Mouse (Mus musculus): Measurements from ENCODE around the gene Mllt1. TPM values are rescaled to one million over a fixed set of nuclear protein-coding genes. Genes with fewer than 3 reads are reported as not detected.

Mllt1 gene
- polyA plus RNA-seq (2012; ENCODE audit: insufficient read depth, low replicate concordance): 43.2 and 95.7 TPM in 2 replicates

DNA sequence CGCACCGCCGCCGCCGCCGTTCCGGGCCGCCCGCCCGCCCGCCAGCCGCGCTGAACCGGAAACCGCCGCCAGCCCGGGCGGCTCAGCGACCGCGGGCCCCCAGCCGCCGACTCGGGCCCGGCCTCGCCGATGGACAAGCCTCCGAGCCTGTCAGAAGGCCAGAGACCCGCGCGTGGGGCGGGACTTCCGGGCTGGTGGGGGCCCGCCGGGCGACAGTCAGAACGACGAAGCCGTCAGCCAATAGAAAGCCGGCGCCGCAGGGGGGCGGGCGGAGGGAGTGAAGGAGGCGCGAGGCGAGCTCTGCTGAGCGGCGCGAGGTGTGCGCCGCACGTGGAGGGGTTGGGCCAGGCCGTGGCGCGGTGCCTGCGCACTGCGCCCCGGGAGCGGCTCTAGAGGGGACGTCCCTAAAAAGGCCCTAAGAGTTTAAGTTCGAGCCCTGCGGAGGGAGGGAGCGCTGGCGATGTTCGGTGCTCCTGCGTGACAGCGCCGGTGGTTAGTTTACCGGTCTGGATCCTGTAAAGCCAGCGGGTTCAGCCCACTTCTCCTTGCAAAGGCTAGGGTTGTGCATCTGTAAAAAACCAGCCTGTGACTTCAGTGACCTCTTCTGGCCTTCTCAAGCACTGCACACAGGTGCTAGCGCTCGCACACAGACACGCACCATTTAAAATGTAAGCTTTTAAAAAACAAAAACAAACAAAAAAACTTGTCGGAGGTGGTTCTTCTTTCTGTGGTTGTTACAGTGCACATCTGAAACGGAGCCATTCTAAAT, at the start of gene Mllt1:
Gene Mllt1 (minus strand): TSS at position 53 of the 769 bp plus-strand sequence.
- no peak for TF ChIP-seq GATA1 (IDR thresholded peaks at IDR 0.05; ENCODE audit: borderline replicate concordance, low read length)
- no peak for TF ChIP-seq FLI1 (IDR thresholded peaks at IDR 0.05; ENCODE audit: low read length)
- Histone ChIP-seq H3K4me3 (replicated peaks) (peak within 1 kb of the TSS; percentile 97), H3K9me3 (peaks cover 14% of the 10 kb centered on the region), H3K27me3 (replicated peaks) (peaks cover 11% of the 10 kb centered on the region), H3K4me1 (peaks cover 55% of the 10 kb centered on the region), H3K36me3 (replicated peaks; ENCODE audit: low read length) (peaks cover 6% of the 10 kb centered on the region)

DNA sequence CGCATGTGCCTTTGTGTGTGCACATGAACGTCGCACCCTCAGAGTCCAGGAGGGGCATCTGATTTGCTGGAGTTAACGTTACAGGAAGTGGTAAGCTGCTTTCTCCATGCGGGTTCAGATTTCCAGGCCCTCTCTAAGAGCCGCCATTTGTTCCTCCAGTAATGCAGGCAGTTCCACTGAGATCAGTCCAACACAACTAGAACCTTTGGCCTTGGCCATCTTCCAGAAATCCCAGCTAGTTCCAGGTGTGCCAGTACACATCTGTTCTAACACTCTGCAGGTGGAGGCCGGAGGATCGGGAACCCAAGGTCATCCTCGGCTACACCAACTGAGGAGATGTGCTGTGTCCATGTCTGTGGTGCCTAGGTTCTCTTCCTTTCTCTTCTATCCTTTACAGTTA, 49.7 kb upstream of the Mllt1 start:
- Histone ChIP-seq H3K9me3 (no peaks in the 10 kb centered on the region), H3K36me3 (replicated peaks; ENCODE audit: low read length) (no peaks in the 10 kb centered on the region), H3K4me1 (peaks cover 25% of the 10 kb centered on the region), H3K27me3 (replicated peaks) (peaks cover 11% of the 10 kb centered on the region), H3K4me3 (replicated peaks) (no peak overlapping the region)
- TF ChIP-seq FLI1 (IDR thresholded peaks at IDR 0.05; ENCODE audit: low read length): no peak
- TF ChIP-seq GATA1 (IDR thresholded peaks at IDR 0.05; ENCODE audit: borderline replicate concordance, low read length): no peak

GRCm38 (mm10) chr17:56982013-56982412, 46.8 kb upstream of the Mllt1 start, which contains the start of gene Acer1:
TSS of gene Acer1 (minus strand) at chr17:56982126.
- TF ChIP-seq GATA1 (IDR thresholded peaks at IDR 0.05; ENCODE audit: borderline replicate concordance, low read length) (no peak), FLI1 (IDR thresholded peaks at IDR 0.05; ENCODE audit: low read length) (no peak)

DNA sequence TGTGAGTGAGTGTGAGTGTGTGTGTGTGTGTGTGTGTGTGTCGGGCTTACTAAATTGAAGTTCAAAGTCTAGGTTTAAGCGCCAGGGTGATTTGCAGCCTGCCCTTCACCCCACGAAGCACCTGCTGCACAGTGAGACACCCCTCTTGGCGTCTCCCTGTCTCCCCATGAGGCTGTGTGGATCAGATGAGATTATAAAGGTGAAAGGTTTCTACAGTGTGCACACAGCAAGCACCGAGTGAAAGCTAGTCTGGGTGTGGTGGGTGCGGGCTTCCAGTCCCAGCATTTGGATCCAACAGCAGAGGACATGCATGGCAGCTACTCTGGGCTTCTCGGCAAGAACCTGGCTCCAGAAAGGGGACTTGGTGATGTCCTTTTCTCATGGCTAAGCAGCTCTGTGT, 45.8 kb upstream of the Mllt1 start:
- peaks cover 46% of the 10 kb centered on the region for H3K4me1 ChIP-seq
- H3K9me3 ChIP-seq: no peaks in the 10 kb centered on the region
- no peak overlapping the region for H3K4me3 ChIP-seq (replicated peaks)
- peaks cover 15% of the 10 kb centered on the region for H3K27me3 ChIP-seq (replicated peaks)
- no peak for TF ChIP-seq FLI1 (IDR thresholded peaks at IDR 0.05; ENCODE audit: low read length)
- TF ChIP-seq GATA1 (IDR thresholded peaks at IDR 0.05; ENCODE audit: borderline replicate concordance, low read length): no peak
- H3K36me3 ChIP-seq (replicated peaks; ENCODE audit: low read length): no peaks in the 10 kb centered on the region

More at GRCm38 (mm10) chr17:56982013-56982412, 46.8 kb upstream of the Mllt1 start, which contains the start of gene Acer1:
- peaks cover 40% of the 10 kb centered on the region for H3K4me1 ChIP-seq
- H3K27me3 ChIP-seq (replicated peaks): peaks cover 11% of the 10 kb centered on the region
- H3K4me3 ChIP-seq (replicated peaks): no peak within 1 kb of the TSS
- no peaks in the 10 kb centered on the region for H3K9me3 ChIP-seq
- H3K36me3 ChIP-seq (replicated peaks; ENCODE audit: low read length): no peaks in the 10 kb centered on the region

DNA sequence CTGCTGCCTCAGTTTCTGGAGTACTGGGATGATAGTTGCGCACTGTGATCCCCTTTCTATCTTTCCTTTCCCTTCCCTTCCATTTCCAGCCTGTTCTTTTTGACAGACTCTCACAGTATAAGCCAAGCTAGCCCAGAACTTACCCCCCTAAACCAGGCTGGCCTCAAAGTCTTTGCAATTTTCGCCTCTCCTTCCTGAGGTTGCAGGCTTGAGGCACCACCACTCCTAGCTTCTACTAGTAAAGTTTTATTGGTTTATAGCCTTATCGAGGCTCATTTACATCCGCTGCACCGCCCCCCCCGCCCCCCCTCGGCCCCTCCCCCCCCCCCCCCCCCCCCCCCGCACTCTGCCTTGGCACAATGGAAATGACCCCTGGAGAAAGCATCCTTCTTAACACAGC, 44.3 kb upstream of the Mllt1 start:
- H3K4me3 ChIP-seq (replicated peaks): no peak overlapping the region
- H3K36me3 ChIP-seq (replicated peaks; ENCODE audit: low read length): no peaks in the 10 kb centered on the region
- H3K4me1 ChIP-seq: peaks cover 43% of the 10 kb centered on the region
- TF ChIP-seq GATA1 (IDR thresholded peaks at IDR 0.05; ENCODE audit: borderline replicate concordance, low read length) (no peak), FLI1 (IDR thresholded peaks at IDR 0.05; ENCODE audit: low read length) (no peak)
- peaks cover 22% of the 10 kb centered on the region for H3K27me3 ChIP-seq (replicated peaks)
- H3K9me3 ChIP-seq: no peaks in the 10 kb centered on the region

DNA sequence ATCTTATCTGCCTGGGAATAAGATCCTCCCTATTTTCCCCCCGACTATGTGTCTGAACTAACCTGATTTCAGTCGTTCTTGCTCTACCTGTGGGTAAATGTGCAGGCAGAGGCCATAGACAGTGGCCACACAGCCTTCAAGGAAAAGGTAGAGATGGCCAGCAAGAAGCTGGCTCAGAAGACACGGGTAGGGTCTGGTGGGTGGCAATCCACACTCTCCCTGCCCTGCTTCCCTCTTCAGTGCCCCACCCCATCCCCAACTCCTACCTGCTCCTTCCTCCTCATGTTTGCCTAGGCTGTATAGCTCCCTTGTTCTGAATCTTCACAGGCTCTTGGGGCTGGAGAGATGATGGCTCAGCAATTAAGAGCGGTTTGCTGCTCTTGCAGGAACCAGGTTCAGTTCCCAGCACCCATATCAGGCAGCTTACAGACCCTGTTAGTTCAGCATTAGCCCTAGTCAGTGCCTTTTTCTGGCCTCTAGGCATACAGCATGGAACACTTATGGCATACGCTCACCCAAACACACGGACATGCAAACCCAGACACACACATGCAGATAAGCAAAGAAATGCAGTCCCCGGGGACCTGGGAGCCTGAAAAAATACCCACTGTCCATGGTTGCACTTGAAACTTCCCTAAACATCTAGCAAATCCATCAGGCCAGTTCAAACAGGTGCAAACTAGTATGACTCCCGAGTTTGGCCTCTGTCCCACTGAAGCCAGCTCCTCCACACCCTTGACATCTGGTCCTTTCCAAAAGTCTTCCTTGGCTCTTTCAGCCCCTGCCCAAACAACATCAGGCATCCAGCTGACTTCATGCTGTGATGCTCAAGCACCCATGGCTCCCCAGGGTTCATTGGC, 41.5 kb upstream of the Mllt1 start:
- Histone ChIP-seq H3K4me3 (replicated peaks) (no peak overlapping the region), H3K36me3 (replicated peaks; ENCODE audit: low read length) (no peaks in the 10 kb centered on the region), H3K9me3 (no peaks in the 10 kb centered on the region), H3K4me1 (peaks cover 38% of the 10 kb centered on the region), H3K27me3 (replicated peaks) (peaks cover 22% of the 10 kb centered on the region)
- TF ChIP-seq FLI1 (IDR thresholded peaks at IDR 0.05; ENCODE audit: low read length): no peak
- TF ChIP-seq GATA1 (IDR thresholded peaks at IDR 0.05; ENCODE audit: borderline replicate concordance, low read length): no peak

DNA sequence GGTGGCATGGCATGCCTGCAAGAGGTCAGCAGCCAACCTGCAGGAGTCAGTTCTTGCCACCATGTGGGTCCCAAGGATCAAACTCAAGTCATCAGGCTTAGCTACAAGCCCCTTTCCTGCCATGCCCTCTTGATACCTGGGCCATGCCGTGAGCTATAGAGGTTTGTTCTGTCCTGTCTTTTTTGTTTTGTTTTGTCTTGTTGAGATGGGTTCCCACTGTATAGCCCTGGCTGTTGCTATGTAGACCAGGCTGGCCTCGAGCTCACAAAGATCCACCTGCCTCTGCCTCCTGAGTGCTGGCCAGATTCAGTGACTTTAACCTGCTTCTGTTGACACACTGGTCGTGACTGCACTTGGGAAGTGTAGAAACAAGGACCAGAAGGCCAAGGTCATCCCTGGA, 40.2 kb upstream of the Mllt1 start:
- TF ChIP-seq GATA1 (IDR thresholded peaks at IDR 0.05; ENCODE audit: borderline replicate concordance, low read length): no peak
- no peak for TF ChIP-seq FLI1 (IDR thresholded peaks at IDR 0.05; ENCODE audit: low read length)
- Histone ChIP-seq H3K4me1 (peaks cover 38% of the 10 kb centered on the region), H3K9me3 (no peaks in the 10 kb centered on the region), H3K4me3 (replicated peaks) (no peak overlapping the region), H3K36me3 (replicated peaks; ENCODE audit: low read length) (no peaks in the 10 kb centered on the region), H3K27me3 (replicated peaks) (peaks cover 28% of the 10 kb centered on the region)

- peaks cover 33% of the 10 kb centered on the region for H3K27me3 ChIP-seq (replicated peaks)
- no peak for TF ChIP-seq GATA1 (IDR thresholded peaks at IDR 0.05; ENCODE audit: borderline replicate concordance, low read length)
- no peak for TF ChIP-seq FLI1 (IDR thresholded peaks at IDR 0.05; ENCODE audit: low read length)
- H3K9me3 ChIP-seq: no peaks in the 10 kb centered on the region
- no peaks in the 10 kb centered on the region for H3K36me3 ChIP-seq (replicated peaks; ENCODE audit: low read length)
- H3K4me1 ChIP-seq: peaks cover 31% of the 10 kb centered on the region
- no peak overlapping the region for H3K4me3 ChIP-seq (replicated peaks)
Observed at GRCm38 (mm10) chr17:56974708-56975240, 39.6 kb upstream of the Mllt1 start.

- Histone ChIP-seq H3K36me3 (replicated peaks; ENCODE audit: low read length) (no peaks in the 10 kb centered on the region), H3K4me1 (peaks cover 25% of the 10 kb centered on the region), H3K9me3 (no peaks in the 10 kb centered on the region), H3K27me3 (replicated peaks) (peaks cover 37% of the 10 kb centered on the region), H3K4me3 (replicated peaks) (no peak overlapping the region)
- no peak for TF ChIP-seq GATA1 (IDR thresholded peaks at IDR 0.05; ENCODE audit: borderline replicate concordance, low read length)
- TF ChIP-seq FLI1 (IDR thresholded peaks at IDR 0.05; ENCODE audit: low read length): no peak
Observed at GRCm38 (mm10) chr17:56973956-56974707, 38.9 kb upstream of the Mllt1 start.
